Mouse (Mus musculus): ENCODE measurements around the gene Ano6.
A peak's percentile ranks its signal among the peaks of the same experiment; 100 is the strongest.

Gene Ano6

DNA sequence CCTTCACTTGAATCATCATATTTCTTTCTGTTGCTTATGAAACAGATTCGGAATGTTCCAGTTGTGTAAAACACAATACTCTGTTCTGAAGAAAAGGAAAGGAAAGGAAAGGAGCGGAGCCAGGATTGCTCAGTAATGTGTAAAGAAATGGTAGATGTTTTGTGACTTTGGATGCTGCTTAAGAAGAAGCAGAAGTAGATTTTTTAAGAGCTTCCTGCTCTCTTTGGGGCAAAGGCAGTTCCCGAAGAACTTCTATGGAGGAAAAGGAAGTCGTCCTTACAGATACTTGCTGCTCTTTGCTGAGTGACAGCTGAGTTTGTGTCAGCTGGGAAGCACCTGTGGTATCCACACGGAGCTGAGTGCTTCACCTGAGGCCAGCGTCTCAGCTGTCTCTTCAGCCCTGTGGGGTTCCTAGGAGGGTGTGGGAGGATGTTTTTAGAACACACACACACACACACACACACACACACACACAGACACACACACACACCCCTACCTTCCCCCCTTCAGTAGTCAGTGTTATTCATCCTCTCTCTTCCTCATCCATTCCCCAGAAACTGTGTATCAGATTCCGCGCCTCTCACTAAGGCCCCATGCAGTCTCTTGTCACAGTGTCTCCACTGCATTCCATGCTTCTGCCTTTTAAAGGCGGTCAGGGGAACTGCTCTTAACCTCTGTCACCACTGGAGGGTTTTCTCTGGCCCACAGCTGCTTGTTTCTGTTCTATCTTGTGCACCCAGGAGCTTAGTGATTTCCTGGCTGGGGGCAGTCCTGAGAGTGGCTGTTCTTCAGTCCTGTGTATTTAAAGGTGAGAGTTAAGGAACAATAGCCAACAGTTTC, 6.7 kb downstream of the Ano6 start:
- DNase-seq (ENCODE audit: low spot score in 2 of 2): peak in 1 of 2 experiments; percentile 21

DNA sequence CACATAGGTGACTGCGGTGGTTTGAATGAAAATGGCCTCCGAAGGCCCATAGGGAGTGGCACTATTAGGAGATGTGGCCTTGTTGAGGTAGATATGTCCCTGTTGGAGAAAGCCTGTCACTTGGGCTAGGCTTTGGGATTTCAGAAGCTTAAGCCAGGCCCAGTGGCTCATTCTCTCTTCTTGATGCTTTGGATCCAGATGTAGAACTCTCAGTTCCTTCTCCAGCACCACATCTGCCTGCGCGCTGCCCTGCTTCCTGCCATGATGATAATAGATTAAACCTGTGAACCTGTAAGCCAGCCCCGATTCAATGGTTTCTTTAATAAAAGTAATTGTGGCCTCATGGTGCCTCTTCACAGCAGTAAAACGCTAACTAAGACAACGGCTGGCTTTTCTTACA, 7.6 kb downstream of the Ano6 start:
- no peak for DNase-seq (ENCODE audit: low spot score in 2 of 2)

DNA sequence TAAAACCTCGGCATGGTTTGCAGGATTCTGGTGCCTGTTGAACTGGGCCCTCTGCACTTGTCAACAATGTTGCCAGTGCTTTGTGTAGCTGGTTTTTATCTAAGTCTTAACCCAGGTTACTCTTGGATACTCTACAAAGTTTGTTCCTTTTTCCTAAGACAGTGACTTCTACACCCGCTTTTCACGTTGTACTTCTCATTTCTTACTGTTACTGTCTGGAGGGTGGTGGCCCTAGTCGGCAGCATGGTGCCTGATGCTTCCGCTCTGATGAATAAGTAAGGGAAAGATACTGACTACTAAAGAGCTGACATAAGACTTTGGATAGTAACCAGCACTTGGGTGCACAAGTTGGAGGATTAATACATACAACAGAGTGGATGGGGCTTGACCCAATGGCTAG, 9.0 kb downstream of the Ano6 start:
- no peak for DNase-seq (ENCODE audit: low spot score in 2 of 2)

DNA sequence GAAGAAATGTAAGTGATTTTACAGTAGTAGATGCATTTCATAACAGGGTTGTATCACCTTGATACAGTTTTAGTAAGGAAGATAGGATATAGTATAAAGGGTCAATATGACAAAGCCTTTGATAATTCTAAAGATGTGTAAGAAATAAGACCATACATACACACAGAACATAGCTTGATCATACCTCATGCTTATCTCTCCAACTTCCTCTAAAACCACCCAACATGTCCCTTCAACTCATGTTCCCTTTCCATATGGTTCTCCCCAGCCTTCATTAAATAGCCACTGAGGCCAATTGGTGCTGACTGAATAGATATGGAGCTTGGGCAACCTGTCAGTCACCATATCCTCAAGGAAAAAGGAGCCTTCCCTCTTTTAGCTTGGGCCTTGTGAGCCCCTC, 9.4 kb downstream of the Ano6 start:
- no peak for DNase-seq (ENCODE audit: low spot score in 2 of 2)

DNA sequence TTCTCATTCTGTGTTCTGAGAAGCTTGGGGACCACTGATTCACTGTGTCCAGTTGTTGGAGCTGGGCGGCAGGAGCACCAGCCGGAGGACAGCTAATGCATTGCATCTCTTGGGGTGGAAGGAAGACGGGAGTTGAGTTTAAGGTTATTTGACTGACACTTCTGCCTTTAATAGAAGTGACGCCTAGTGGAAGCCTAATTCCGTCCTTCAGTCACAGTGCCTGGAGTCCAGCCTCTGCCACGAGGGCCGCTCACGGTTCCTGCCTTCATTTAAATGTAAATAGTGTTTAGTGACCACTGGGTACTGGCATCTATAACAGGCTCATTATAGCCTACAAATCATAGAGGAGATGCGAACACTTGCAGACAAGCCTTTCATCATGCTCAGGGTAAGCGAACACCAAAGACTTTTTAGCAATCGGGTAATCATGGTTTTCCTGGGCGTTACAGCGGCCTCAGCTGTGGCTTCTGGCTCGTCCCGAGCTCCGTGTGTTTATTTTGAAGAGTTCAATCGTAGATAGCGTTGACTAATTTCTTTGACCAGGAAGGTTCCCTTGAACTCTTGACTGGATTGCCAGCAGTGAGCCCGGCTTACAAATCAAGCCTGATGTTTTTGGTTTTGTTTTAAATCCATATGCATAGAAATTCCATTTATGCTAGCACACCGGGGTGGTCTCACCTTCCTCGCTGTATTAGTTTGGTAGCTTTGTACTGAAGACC, 10.8 kb downstream of the Ano6 start:
- no peak for DNase-seq (ENCODE audit: low spot score in 2 of 2)

DNA sequence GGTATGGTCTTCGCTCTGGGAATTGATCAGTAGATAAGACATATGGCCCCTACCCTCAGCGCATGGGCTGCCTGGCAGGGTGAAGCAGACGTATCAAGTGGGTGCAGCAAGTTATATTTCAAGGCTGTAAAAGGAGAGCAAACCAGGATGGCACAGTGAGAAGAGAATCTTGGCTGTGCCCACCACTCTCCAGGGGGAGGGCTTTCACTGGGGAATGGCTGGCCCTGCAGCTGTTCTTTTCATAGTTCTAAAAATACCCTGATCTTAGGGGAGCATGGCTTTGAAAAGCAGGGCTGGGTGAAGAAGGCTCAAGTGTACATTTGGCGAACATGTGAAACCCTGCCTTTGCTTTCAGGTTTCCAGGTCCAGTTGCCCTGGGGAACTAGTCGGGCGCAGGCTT, 11.5 kb downstream of the Ano6 start:
- no peak for DNase-seq (ENCODE audit: low spot score in 2 of 2)

DNA sequence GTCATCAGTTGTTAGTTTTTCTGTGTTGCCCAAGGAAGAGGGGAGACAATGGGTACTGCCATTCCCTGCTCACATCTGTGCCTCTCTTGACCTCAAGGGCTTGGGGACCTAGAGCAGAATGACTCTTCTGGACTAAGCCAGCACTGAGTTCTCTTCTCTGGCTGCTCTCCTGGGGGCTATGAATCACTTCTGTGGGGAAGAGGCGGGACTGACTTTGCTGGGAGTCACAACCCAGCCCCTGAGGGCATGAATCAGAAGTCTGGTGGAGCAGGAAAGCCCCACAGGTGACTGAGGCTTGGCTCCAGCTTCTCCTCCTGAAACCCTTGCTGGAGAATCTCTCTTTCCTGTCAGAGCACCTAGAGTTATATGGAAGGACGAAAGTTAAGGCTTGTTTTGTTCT, 12.1 kb downstream of the Ano6 start:
- DNase-seq (ENCODE audit: low spot score in 2 of 2): no peak

DNA sequence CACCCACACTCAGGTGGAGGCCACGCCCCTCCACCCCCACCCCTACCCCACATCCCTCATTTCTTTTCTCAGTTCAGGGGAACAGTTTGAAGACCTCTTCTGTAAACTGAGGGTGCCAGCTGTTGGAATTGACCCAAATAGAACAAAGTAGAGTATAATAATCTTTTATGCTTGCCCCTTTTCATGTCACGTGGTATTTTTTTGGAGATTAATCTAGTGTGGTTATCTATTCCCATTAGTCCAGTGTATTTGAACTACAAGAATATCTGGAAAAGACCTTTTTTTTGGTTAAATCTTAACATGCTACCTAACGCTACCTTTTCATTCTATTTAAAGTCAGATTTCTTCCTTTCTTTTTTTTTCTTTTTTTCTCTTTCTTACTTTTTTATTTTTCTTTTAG, 12.8 kb downstream of the Ano6 start:
- no peak for DNase-seq (ENCODE audit: low spot score in 2 of 2)

DNA sequence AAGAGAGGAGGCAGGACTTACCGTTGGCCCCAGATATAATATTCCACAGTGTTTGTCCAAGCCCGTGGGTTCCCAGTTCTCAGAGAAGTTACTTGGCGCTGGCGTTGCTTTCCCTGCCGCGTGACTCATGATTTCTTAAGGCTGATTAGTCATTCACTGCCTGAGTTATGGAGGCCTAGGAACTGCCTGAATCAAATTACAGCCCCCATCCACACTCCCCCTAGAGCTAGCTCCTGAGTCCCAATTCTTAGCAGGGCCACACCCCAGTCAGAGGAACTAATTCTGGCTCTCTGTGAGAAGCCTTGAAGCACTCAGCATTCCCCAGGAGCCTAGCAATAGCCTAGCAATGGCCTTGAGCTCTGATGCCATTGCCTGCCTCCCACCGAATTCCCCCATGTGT, 13.6 kb downstream of the Ano6 start:
- DNase-seq (ENCODE audit: low spot score in 2 of 2): no peak

DNA sequence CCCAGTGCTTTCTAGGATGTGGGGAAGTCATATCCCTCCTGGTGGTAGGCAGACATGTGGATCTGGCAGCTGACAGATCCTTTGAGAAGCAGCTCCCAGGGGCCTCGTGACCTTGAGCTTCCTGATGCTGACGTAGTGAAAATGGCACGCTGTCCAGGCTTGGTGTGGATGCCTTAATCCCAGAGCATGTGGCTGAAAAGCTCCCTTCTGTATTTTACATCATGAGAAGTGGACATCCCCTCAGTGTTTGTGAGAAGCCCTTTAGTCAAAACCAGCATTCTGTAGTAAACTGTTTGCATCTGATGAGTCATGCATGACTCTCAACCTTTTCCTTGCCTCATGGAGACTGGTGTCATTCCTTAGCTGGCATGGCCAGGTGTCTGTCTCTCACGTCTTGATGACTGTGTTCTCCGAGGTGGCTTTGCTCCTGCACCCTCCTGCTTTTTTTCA, 14.4 kb downstream of the Ano6 start:
- DNase-seq (ENCODE audit: low spot score in 2 of 2): no peak

DNA sequence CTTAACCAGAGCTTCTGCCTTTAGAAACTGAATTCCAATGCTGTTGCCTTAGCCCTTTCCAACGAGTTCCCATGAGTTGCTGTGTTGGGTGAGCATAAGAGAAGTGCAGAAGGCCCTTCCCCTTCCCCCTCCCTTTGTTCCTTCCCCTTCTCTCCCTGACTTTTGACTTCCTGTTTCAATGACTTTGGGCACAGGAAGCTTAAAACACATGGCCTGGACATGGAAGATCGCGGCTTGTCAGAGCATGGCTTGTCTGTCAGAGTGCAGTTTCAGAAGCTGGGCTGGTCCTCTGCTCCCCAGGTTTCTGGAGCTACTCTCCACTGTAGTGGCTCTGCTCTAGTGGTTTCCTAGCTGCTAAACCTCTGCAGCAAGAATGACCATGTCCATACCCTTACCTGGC, 17.3 kb downstream of the Ano6 start:
- DNase-seq (ENCODE audit: low spot score in 2 of 2): no peak

DNA sequence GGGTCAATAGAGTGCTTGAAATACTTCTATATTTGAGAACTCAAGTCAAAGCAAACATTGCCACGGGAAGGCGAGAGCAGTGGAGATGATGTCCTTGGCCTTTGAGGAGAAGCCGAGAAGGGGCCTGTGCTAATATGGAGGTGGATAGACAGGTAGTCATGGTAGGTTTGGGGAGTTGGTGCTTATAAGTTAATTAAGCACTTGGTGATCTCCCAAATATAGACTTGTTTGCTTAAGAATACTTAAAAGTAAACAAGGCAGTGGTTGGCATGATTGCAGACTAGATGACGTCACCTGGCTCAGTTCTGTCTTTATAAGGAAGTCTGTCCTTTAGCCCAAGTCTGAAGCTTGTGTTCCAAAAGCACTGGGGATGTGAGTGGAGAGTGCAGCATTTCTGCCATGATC, 19.7 kb downstream of the Ano6 start:
- no peak for DNase-seq (ENCODE audit: low spot score in 2 of 2)

DNA sequence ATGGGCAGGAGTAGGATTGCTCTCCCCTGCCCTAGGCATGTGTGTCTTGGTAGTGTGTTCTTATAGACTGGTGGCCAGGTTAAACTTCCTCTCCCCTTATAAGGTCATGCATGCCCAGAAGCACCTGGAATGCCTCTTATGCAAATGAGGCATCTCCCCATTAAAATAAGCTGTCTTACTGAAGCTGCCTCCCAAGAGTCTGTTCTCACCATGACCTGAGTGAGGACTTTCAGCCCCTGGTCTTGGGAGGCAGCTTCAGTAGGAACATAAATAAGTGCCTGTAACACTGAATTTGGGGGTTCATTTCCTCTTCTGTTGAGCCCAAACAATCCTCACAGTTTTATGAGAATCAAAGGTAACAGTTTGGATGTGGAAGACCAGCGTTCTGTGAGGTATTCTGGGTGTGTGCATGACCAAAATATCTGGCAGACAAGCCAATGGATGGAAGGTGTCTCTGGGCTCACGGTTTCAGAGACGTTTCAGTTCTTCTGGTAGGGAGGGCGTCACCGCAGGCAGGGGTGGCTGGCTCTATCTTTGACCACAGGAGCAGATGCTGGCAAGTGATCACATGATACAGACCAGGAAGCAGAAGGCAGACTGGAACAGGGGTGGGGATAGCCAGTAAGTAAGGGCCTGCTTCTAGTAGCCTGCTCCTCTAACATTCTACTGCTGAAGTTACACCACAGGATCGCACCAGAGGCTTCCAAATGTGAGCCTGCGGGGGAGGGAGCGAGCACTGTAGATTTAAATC, 22.4 kb downstream of the Ano6 start:
- DNase-seq (ENCODE audit: low spot score in 2 of 2): no peak

DNA sequence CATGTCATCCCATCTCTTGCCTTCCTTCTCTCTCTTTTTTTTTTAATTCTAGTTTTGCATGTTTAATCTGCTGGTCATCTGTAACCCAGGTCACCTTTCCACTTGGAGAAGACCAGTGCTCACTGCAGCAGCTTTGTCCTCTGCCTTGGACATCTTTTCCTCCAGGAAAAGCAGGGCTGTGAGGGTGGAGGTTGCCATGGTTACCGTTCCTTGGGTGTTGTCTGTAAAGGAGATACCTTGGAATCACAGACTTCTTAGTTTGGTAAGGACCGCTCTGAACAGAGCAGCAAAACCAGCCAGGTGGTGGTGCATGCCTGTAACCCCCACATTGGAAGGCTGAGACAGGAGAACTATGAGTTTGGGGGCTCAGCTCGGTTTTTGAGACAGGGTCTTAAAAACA, 26.9 kb downstream of the Ano6 start:
- DNase-seq (ENCODE audit: low spot score in 2 of 2): no peak

DNA sequence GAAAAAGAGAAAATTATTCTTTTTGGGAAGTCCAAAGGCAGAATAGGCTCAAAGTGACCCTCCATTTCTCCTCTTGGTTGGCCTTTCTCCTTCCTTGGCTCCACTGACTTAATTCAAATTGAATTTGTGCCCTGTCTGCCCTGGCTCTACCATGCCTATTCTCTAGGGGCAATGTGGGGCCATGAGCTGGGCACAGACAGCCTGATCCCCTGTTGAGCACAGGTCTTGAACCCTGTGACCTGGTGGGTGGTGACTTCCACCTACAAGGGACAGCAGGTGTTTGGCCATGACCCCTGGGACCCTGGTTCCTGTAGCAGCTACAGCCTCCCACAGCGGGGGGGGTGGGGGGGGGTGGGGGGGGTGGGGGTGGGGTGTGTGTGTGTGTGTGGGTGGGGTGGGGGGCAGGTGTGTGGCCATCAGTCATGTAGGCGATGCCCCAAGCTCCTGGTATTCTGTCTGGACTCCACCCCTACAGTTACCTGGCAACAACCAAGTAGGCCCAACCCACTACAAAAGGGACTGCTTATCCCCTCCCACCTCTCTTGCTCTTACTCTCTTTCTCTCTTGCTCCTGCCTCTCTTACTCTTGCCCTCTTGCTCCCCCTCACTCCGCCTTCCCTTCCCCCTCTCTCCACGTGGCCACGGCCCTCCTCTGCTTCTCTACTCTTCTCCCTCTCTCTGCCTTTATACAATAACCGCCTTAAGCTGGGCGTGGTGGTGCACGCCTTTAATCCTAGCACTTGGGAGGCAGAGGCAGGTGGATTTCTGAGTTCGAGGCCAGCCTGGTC, 28.8 kb downstream of the Ano6 start:
- DNase-seq (ENCODE audit: low spot score in 2 of 2): no peak

DNA sequence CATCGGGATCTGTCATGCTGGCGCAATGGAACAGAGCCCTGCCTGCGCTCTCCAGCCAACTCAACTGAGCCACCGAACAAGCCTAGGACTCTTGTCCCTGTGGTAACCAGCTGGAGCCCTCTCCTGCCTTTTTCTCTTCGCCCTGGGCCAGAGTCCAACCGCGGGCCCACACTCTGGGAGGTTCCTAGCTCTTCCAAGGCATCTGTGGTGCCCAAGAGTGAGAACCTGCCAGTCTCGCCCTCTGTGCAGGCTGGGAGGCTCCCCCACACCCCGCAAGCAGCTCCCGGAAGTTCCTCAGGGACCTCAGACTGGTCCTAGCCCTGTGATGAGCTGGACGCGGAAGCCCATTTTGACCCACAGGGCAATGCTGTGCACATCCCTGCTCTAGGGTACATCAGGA, 29.5 kb downstream of the Ano6 start:
- DNase-seq (ENCODE audit: low spot score in 2 of 2): no peak

DNA sequence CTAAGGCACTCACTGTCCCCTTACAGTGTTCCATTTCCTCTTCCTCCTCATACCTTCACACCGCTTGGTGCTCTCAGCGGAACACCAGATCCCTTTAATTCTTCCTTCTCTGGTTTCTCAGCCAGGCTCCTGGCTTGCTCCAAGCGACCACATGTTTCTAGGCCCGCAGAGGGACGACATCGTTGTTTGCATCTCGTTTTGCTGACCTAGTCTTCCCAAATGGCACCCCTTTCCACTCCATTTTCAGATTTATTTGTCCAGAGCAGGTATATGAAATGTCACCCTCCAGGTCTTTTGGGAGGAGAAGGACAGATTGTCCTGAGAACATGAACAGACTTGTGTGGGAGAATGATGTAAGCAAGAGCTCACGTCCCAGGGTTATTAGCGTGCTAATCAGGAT, 30.0 kb downstream of the Ano6 start:
- DNase-seq (ENCODE audit: low spot score in 2 of 2): no peak

DNA sequence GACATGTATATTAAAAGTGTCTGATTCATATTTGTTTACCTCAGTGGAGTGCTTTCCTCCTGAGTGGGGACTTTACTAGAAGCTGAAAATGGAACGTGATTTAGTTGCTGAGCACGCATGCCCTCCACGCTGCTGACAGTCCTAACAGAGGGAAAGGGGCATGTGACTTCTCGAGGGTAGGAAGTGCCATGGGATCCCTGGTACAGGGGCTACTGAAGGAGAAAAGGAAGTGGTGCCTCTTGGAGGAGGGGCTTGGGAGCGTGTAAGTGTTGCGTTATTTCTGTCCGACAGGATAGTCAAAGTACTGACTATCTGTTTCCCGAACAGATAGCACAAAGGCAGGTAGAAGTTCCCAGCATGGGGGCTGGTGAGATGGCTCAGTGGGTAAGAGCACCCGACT, 31.5 kb downstream of the Ano6 start:
- no peak for DNase-seq (ENCODE audit: low spot score in 2 of 2)

DNA sequence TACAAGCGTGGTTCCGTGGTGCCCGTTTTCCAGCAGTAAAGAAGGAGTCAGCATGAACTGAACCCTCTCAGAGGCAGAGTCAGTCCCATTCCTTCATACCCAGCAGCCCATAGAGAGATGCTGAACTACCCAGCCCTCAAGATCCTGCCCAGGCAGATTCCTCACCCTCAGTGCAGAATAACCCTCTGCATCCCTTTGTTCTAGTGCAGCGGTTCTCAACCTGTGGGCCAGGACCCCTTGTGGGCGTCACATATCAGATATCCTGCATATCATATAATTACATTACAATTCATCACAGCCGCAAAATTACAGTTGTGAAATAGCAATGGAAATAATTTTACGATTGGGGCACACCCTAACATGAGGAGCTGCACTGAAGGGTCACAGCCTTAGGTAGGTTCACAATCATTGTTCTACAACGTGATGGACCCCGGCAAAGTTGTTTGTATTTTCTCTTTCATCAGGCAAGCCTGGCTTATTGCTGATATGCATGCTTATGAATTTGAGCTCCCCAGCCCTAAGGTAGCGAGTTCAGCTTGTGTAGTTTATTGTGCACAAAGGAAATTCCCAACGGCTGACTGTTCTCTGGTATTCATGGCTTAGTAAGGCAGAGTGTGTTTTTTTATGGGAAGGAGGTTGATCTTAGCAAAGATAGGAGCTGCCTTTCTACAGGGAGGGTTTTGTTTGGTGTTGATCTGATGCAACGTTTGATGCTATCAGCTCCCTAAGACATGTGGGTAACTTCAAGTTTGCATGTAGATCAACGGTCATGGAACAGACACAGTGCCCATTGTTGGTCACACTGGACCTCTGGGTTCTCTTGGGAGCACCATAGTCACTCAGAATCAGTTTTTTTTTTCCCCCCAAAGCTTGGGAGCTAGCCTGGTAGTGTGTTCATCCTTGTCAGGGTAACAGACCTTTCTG, 33.0 kb downstream of the Ano6 start:
- no peak for DNase-seq (ENCODE audit: low spot score in 2 of 2)

DNA sequence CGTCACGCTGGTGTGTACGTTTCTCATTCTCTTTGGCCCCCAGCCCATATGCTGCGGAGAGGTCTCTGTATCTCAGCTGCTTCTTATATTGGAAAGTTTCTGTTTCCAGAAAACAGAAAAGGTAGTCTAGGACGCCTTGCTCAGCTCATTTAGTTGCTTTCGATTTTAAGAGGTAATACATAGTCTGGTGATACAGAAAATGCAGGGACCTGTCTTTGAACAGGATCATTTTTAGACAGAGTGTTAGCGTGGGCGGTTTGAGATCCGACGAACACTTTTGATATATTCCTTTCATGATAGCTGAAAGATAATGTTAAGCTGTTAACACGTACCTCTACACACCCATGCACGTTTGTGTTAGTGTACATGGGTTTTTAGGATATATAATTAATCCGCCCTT, 35.9 kb downstream of the Ano6 start:
- no peak for DNase-seq (ENCODE audit: low spot score in 2 of 2)

DNA sequence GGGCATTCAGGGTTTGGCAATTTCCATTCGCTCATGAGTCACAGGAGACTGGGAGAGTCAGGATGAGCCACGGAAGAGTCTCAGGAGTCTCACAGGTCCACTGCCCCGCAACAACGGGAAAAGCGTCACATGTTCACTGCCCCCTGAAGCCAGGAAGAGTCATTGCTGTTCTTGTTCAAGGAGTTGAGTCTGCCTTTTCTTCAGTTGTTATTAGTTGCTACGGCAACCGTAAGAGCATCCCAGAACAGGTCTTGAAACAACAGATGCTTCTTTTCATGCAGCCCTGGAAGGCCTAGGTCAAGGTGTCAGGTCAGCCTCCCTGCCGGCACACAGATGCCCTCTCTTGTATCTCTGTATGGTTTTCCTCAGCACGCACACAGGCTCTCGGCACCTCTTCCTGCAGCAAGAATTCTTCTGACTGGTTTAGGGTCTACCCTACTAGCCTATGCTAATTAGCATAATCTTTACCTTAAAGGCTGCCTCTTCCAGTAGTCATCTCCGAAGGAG, 36.9 kb downstream of the Ano6 start:
- no peak for DNase-seq (ENCODE audit: low spot score in 2 of 2)
